Mouse (Mus musculus) liver, adult (tissue): ENCODE results near the gene Pdp2.

ENCODE experiments used
- GATA4 ChIP-seq: IDR thresholded peaks from 2 replicates; pipeline ENCODE4 v1.6.1; 2014; ENCODE audit warnings: mild to moderate bottlenecking, low read length; ENCODE audit not compliant: insufficient replicate concordance

Pdp2 gene

DNA sequence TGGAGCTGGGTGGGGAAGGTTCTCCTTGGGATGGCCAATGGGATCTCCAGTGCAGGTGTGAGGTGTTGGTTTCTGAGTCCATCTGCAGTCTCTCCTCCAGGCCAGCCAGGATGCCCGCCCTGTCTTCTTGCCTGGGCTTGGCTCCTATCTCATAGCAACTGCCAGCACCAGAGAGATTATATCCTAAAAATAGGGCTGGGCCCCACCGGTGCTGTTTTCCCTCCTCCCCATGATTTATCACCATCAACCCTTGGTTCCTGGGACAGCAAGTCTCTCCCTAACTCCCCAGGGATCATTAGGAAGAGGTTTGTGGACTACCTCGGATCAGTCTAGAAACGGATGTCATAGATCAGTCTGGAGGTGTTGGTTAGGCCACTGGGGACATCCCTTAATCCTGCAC is 21.9 kb downstream of the Pdp2 start:
- TF ChIP-seq GATA4, result no peak

- no peak for TF ChIP-seq GATA4
Observed at GRCm38 (mm10) chr8:104620765-104621164, 29.5 kb downstream of the Pdp2 start.

DNA sequence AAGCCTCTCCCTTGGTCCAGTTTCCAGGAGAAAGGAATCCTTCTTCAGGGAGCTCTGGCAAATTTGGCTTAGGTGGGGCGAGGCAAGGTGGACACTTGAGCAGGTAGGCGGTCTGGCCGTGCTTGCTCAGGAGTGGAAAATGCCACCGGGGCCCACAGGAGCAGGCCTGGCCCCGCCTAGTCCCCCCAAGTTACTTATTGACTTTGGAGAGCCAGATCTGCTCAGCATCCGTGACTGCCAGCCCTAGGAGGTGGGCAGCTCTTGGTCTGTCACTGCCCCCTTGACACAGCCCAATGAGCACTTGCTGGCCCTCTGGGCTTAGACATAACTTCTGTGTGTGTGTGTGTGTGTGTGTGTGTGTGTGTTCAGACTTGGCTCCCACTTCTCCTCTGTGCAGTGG is 32.9 kb downstream of the Pdp2 start, which contains the start of gene Cdh16:
Gene Cdh16, minus strand, starts transcription at position 236 of the 400 bp plus-strand sequence.
- no peak for TF ChIP-seq GATA4

- TF ChIP-seq GATA4, result no peak
Observed at GRCm38 (mm10) chr8:104627065-104627740, 36.0 kb downstream of the Pdp2 start.

- TF ChIP-seq GATA4, result no peak
Observed at GRCm38 (mm10) chr8:104628402-104628801, 37.2 kb downstream of the Pdp2 start.

GRCm38 (mm10) chr8:104629306-104630110 is 38.3 kb downstream of the Pdp2 start:
- no peak for TF ChIP-seq GATA4

GRCm38 (mm10) chr8:104630111-104630479 is 38.8 kb downstream of the Pdp2 start:
- TF ChIP-seq GATA4, result no peak

DNA sequence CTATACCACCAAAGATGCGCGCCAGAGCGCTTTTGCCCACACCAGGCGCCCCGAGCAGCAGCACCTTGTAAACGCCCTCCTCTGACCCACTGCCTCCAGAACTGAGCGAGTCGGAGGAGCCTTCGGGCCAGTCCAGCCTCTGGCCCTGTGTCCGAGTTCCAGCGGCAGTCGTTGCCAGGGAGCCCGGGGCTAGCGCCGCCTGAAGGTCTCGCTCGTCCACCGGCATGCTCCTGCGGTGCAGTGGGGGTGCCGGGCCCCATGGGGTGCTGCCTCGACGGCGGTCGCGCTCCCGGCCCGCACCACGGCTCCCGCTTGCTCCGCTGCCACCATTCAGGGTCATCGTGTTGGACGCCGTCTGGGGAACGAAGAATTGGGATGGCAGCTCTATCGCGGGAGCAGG is 39.3 kb downstream of the Pdp2 start:
- no peak for TF ChIP-seq GATA4

DNA sequence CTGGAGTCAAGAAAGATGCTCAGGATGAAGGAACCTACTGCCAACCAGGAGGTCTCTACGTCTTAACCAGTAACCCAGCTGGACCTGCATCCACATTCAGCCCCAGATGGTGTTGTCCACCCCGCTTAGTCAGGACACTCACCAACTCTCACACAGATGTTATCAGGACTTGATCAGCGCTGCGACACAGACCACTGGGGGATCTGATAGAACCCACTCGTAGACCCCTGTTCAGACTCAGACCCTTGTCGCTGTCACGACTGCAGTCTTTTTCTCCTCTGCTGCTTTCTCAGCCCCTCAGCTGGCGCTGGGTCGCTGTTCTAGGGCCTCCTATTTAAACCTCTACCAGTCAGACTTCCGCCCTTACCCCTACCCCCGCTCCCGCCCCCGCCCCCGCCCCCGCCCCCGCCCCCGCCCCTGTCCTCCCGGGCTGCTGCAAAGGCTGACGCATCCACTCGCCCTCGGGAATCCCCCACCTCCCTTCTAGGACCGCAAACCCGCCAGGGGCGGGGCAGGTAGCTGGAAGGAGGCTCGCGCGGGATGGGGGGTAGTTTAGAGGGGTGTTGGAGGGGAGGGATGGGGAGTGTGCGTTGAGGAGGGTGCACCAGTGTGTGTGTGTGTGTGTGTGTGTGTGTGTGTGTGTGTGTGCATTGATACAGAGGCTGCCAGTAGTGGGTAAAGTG is 39.9 kb downstream of the Pdp2 start, which contains the start of gene Rrad:
Gene Rrad, minus strand, starts transcription at position 347 of the 683 bp plus-strand sequence.
- no peak for TF ChIP-seq GATA4

DNA sequence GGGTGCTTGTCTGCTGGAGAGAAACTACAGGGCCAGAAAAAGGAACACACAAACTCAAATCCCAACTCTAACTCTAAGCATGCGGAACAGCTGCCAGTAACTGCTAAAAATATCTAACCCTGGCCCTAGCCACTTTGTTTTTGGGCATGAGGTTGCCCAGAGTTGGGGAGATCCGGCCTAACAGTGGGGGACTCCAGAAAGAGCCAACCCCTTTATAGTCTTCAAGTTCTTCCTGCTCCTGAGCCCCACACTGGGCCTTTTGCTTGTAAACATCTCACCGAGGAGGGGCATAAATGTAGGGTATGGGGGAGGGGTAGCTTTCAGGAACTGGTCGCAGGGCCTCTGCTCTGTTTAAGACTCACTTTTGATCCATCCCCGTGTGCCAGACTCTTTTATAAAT is 40.7 kb downstream of the Pdp2 start:
- TF ChIP-seq GATA4, result no peak

GRCm38 (mm10) chr8:104632486-104632885 is 41.2 kb downstream of the Pdp2 start:
- TF ChIP-seq GATA4, result no peak

DNA sequence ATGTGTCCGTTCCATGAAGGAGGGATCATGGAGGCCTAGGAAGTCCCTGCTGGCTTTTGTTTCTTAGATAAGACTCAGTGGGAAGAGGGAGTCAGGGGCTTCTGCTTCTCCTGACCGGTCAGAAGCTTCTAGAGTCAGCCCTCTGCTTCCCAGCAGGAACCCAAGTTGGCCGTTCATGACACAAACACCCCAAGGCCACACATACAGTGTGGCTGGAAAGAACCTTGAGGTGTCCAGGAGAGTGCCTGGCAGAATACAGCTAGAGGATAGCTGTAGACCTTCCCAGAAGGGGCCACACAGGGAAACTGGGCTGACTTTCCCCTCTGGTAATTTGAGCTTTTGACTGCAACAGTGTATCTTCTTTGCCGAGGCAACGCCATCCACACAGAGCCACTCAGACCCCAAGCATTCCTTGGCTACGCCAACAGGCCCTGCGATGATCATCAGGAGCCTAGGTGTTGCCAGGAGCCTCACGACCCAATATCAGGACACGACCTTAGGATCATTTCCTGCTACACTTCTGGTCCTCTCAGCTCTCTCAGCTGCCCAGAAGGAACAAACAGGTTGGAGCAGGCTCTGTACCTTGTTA is 42.0 kb downstream of the Pdp2 start:
- TF ChIP-seq GATA4, result no peak

GRCm38 (mm10) chr8:104635004-104635710 is 43.9 kb downstream of the Pdp2 start:
- no peak for TF ChIP-seq GATA4

GRCm38 (mm10) chr8:104638010-104638409 is 46.8 kb downstream of the Pdp2 start:
- TF ChIP-seq GATA4, result no peak

DNA sequence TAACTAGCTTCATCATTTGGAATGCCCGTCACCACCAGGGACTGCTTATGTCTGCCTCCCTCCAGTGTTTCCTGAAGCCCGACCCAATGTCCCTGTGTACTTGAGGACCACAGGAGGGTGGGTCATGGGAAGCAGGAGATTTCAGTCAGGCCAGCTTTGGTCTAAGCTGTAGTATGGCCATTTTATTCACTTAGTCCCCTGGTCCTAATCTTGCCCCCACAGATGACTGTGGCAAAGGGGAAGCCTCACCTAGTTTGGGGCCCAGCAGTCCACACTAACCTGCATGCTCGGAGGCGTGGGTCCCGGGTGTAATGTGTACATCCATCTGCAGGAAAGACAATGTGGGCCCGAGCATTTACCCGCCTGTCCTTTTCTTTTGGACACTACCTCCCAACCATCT is 49.0 kb downstream of the Pdp2 start:
- no peak for TF ChIP-seq GATA4
